In the genomic region with DNA sequence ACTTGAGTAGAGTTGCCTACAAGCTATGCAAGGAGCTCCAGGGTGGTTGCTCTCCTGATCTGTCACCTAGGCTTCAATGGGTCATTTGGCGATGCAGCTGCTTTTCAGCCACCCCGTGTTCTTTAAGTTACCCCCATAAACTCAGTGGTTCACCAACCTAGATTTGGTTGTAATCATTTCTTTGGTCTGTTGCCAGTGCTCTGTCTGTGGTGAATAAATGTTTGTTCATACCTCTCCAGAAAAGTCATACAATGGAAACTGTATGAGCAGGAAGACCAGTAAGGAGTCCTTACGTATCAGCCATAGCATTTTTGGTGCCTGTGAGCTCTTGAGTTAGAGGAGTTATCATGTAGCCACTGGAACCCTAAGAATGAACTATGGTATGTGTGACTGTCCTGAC, we compare ENCODE assay signal across 21 mouse cellular contexts.
"Had no signal": no experiment of that assay in that cellular context is flagged by ENCODE, and none has a peak within 500 bp of the region (broad histone marks: within the 10 kb centered on the region; RNA-seq: fewer than 3 reads in every experiment).

No protein-coding gene starts in this region.

- H3K9ac ChIP-seq: limb, embryonic 13.5 days; liver, embryonic 13.5 days; midbrain, embryonic 15.5 days; neural tube, embryonic 12.5 days; neural tube, embryonic 15.5 days had no signal

- H3K27ac ChIP-seq: kidney, postnatal 0 days; layer of hippocampus, adult 2 months; limb, embryonic 10.5 days; limb, embryonic 13.5 days; liver, embryonic 13.5 days; midbrain, embryonic 10.5 days; midbrain, embryonic 15.5 days; neural tube, embryonic 12.5 days; neural tube, embryonic 15.5 days; stomach, postnatal 0 days had no signal

- H3K36me3 ChIP-seq: limb, embryonic 10.5 days; liver, embryonic 13.5 days; midbrain, embryonic 10.5 days; midbrain, embryonic 15.5 days; neural tube, embryonic 12.5 days; neural tube, embryonic 15.5 days had no signal

- DNase-seq: kidney, postnatal 25 days; layer of hippocampus, adult 9-11 months; liver, embryonic 13.5 days; lung, adult 2 months; right cerebral cortex, adult 18-20 months; right cerebral cortex, postnatal 14 days; right cerebral cortex, postnatal 4 days; thymus, adult 2 months; thymus, postnatal 14 days; thymus, postnatal 4 days had no signal

- H3K4me2 ChIP-seq: limb, embryonic 13.5 days; liver, embryonic 13.5 days; midbrain, embryonic 15.5 days; neural tube, embryonic 12.5 days; neural tube, embryonic 15.5 days had no signal

- ATAC-seq: intestine, postnatal 0 days; midbrain, embryonic 15.5 days had no signal

- H3K9me3 ChIP-seq: limb, embryonic 10.5 days; limb, embryonic 13.5 days; liver, embryonic 13.5 days; megakaryocyte, embryonic 14.5 days; midbrain, embryonic 10.5 days; midbrain, embryonic 15.5 days; neural tube, embryonic 12.5 days; neural tube, embryonic 15.5 days had no signal

- H3K27me3 ChIP-seq: limb, embryonic 13.5 days; liver, embryonic 13.5 days; midbrain, embryonic 15.5 days; neural tube, embryonic 12.5 days; neural tube, embryonic 15.5 days had no signal

- H3K4me1 ChIP-seq: megakaryocyte, embryonic 14.5 days had no signal

- H3K4me3 ChIP-seq: layer of hippocampus, adult 2 months; limb, embryonic 10.5 days; limb, embryonic 13.5 days; liver, embryonic 13.5 days; megakaryocyte, embryonic 14.5 days; midbrain, embryonic 10.5 days; midbrain, embryonic 15.5 days; neural tube, embryonic 12.5 days; neural tube, embryonic 15.5 days had no signal
